Mouse (Mus musculus) forebrain, embryonic 14.5 days (tissue): ENCODE results near the gene AC131692.1. TPM values are rescaled to one million over a fixed set of nuclear protein-coding genes. Genes with fewer than 3 reads are reported as not detected.

Experiments
- ATAC-seq: fragments of 200-750 bp; cut with Nextera tagmentation; 2 replicates; pipeline ENCODE4 v1.8.0; 2017; ENCODE audit warnings: mild to moderate bottlenecking, moderate library complexity
- DNase-seq: peaks from one replicate; pipeline ENCODE4 v3.0.0-alpha.2; 2015; ENCODE audit warnings: low spot score
- H3K27ac ChIP-seq: fragments of 300-500 bp; sonication (generic); 2 replicates; pipeline ENCODE4 v1.5.1; 2014; ENCODE audit warnings: low read depth, mild to moderate bottlenecking, control low read depth, low read length, moderate library complexity
- H3K27me3 ChIP-seq: fragments of 300-500 bp; sonication (generic); replicated peaks from 2 replicates; pipeline ENCODE4 v1.6.1; 2014; ENCODE audit warnings: low read length, control low read depth, mixed read lengths; ENCODE audit not compliant: control insufficient read depth, insufficient read depth
- H3K36me3 ChIP-seq: fragments of 300-500 bp; sonication (generic); 2 replicates; pipeline ENCODE4 v1.6.1; 2014; ENCODE audit warnings: low read length, control low read depth; ENCODE audit not compliant: control insufficient read depth, insufficient read depth
- H3K4me1 ChIP-seq: fragments of 300-500 bp; sonication (generic); 2 replicates; pipeline ENCODE4 v1.6.1; 2014; ENCODE audit warnings: antibody characterized with exemption, low read length, control low read depth; ENCODE audit not compliant: control insufficient read depth, insufficient read depth
- H3K4me2 ChIP-seq: fragments of 300-500 bp; sonication (generic); 2 replicates; pipeline ENCODE4 v1.6.1; 2014; ENCODE audit warnings: mild to moderate bottlenecking, control low read depth, low read length
- H3K4me3 ChIP-seq: fragments of 300-500 bp; sonication (generic); 2 replicates; pipeline ENCODE4 v1.5.1; 2014; ENCODE audit warnings: low read depth, low read length, control low read depth
- H3K9ac ChIP-seq: fragments of 300-500 bp; sonication (generic); 2 replicates; pipeline ENCODE4 v1.6.1; 2014; ENCODE audit warnings: mild to moderate bottlenecking, low read length, control low read depth, moderate library complexity
- H3K9me3 ChIP-seq: fragments of 300-500 bp; sonication (generic); replicated peaks from 2 replicates; pipeline ENCODE4 v1.6.1; 2016; ENCODE audit warnings: low read length, control low read depth, mixed read lengths; ENCODE audit not compliant: control insufficient read depth
- WGBS: fragments of 180-500 bp; shearing (Covaris S2); extraction: QIAGEN DNeasy Blood & Tissue Kit; methylation state at CpG from one replicate; pipeline ENCODE4 v1.1.7; 2014; 5-methylcytosine and 5-hydroxymethylcytosine counted together
- polyA plus RNA-seq: library from polyadenylated mRNA; unstranded; fragments of >200 nt; fragmentation: Nextera tagmentation; extraction: Ambion mirVana; gene quantifications from 2 replicates; pipeline ENCODE4 v1.2.1, GENCODE M21; 2014

The AC131692.1 gene
- polyA plus RNA-seq, 1 experiment from 2014 or later: not detected

DNA sequence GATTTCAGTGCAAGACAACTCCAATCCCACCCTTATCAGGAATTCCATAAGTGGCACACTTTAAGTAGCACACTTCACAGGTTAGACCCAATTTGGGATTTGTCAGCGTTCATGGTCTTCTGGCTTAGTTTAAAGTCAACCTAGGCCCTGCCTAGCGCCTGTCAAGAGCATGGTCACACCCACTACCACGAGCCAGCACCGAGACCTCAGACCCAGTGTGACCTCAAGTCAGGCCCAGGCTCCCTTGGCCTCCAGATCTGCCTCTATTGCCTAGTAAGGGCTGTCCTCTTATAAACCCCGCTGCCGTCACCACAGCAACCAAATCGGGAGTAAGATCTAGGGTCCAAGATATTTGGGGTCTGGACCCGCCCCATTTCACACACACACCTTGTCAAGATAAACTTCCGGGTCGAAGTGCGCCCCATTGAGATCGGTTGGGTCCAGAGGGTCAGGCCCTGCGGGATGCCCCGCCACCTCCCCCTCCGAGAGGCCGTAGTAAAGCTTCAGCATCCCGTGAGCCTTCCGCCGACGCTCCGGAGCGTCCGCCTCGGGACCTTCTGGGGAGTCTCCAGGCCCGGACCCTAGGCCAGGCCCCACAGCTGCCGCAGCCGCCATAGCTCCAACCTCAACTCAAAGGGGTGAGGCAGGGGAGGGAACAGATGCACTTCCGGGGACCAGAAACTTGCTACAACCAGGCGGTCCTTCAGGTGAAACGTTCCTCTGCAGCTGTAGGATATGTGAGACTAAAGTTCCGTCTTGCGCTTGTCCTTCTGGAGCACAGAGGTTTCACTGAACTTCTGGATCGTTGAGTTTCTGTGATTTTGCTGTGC, 17.4 kb upstream of the AC131692.1 start, which contains the start of gene Vps51:
TSS of gene Vps51 (minus strand) at position 668 of the 830 bp plus-strand sequence.
- H3K4me1 ChIP-seq: peaks cover 7% of the 10 kb centered on the region
- peaks cover 41% of the 10 kb centered on the region for H3K36me3 ChIP-seq
- H3K9ac ChIP-seq: peak within 1 kb of the TSS; percentile 70

GRCm38 (mm10) chr19:6079983-6080480, 14.2 kb upstream of the AC131692.1 start, which contains the start of gene Tmem262:
Gene Tmem262, plus strand, starts transcription at chr19:6080033.
- Histone ChIP-seq H3K27me3 (no peaks in the 10 kb centered on the region), H3K27ac (no peak within 1 kb of the TSS), H3K4me1 (peaks cover 13% of the 10 kb centered on the region), H3K9ac (no peak within 1 kb of the TSS), H3K36me3 (peaks cover 33% of the 10 kb centered on the region), H3K4me3 (no peak within 1 kb of the TSS), H3K9me3 (no peaks in the 10 kb centered on the region), H3K4me2 (no peak within 1 kb of the TSS)
- ATAC-seq (no peak), DNase-seq (no peak)
- 95% methylated on average over 12 of the region's 12 CpGs for WGBS

More for the DNA sequence above, 17.4 kb upstream of the AC131692.1 start, which contains the start of gene Vps51:
- Histone ChIP-seq H3K27ac (peak within 1 kb of the TSS; percentile 49; the same call in 1 of the 2 replicates), H3K4me3 (peak within 1 kb of the TSS; percentile 56), H3K9me3 (no peaks in the 10 kb centered on the region), H3K4me2 (peak within 1 kb of the TSS; percentile 87), H3K27me3 (no peaks in the 10 kb centered on the region)
- WGBS: 1% methylated on average over 33 of the region's 33 CpGs
- DNase-seq: peak; percentile 94
- peak; percentile 90 for ATAC-seq

- Histone ChIP-seq H3K4me1 (peaks cover 8% of the 10 kb centered on the region; the same call in 1 of the 2 replicates), H3K4me2 (no peak within 1 kb of the TSS), H3K9ac (no peak within 1 kb of the TSS), H3K27me3 (no peaks in the 10 kb centered on the region), H3K4me3 (no peak within 1 kb of the TSS), H3K27ac (no peak within 1 kb of the TSS), H3K9me3 (no peaks in the 10 kb centered on the region), H3K36me3 (peaks cover 32% of the 10 kb centered on the region)
- WGBS: 87% methylated on average over 9 of the region's 9 CpGs
- DNase-seq (no peak), ATAC-seq (no peak)
Measured at GRCm38 (mm10) chr19:6082156-6082555, 12.1 kb upstream of the AC131692.1 start, which contains the start of gene Gm28374. Gene Gm28374, minus strand, starts transcription at chr19:6082256.

DNA sequence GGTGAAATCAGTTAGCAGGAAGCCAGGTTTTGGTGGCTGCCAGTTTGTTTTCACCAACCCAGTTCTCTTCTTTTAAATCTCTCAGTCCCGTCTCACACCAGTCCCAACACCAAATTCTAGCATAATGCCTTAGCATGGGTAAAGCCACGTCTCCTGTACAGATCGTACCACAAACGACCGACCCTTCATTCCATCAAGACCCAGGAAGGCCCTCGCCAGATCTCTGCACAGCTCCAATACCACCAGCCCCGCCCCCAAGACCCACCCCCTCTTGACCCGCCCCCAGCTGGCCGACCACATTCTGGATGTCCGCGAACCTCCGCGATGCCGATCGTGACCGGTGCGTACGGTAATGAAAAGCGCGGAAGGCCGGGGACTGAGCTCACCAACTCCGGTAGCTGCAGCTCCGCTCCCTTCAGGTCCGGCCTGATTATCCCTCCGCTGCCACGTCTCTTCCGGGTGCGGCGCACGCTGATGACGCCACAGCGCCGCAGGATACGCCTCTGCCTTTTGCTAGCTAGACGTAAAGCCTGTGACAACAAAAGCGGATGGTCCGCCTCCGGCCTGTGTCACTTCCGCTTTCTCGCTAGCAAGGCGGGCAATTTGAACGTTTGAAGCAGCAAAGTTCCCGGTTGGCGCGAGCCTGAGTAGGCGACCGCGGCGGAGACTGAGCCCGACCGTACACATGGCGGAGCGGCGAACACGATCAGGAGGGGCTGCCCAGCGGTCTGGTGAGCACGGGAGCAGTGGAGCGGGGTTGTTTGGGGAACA, 9.6 kb upstream of the AC131692.1 start, which contains the start of the genes Zfpl1 and Cdca5:
TSS of gene Zfpl1 (minus strand) at position 479 of the 771 bp plus-strand sequence.
TSS of gene Cdca5 (plus strand) at position 506 of the 771 bp plus-strand sequence.
- DNase-seq: peak; percentile 99
- peak; percentile 95 for ATAC-seq
- Histone ChIP-seq H3K27me3 (no peaks in the 10 kb centered on the region), H3K9me3 (no peaks in the 10 kb centered on the region), H3K9ac (peak within 1 kb of the TSS; percentile 71), H3K4me3 (peak within 1 kb of the TSS; percentile 68), H3K4me1 (peaks cover 8% of the 10 kb centered on the region; the same call in 1 of the 2 replicates), H3K27ac (0 out of 2 replicates have a peak within 1 kb of the TSS, but pooled peaks have one; percentile 39), H3K4me2 (peak within 1 kb of the TSS; percentile 92), H3K36me3 (peaks cover 42% of the 10 kb centered on the region)
- under 1% methylated on average over 58 of the region's 58 CpGs for WGBS

DNA sequence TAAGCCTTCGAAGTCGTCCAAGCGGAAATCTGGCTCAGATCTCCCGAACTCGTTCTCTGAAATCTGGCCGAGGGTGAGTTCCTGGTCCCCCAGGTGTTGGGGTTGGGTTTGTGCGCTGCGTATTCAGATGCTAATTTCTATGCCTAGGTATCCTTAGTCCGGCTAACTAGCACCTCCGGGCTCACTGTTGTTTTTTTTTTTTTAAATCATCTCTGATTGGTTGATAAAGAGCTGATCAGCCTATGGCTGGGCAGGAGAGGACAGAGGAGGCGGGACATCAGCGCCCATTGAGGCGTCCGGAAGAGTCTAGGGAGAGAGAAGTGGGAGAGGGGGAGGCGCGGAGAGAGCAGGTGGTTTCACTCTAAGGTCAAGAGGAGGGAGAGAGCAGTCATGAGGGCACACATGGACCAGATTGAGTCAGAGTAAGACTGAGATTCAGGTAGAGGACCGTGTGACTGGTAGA, 8.8 kb upstream of the AC131692.1 start:
- Histone ChIP-seq H3K4me2 (peak overlapping the region; percentile 88), H3K9me3 (no peaks in the 10 kb centered on the region), H3K4me1 (peaks cover 8% of the 10 kb centered on the region; the same call in 1 of the 2 replicates), H3K4me3 (peak overlapping the region; percentile 68), H3K9ac (peak overlapping the region; percentile 71), H3K27me3 (no peaks in the 10 kb centered on the region), H3K36me3 (peaks cover 43% of the 10 kb centered on the region), H3K27ac (no peak overlapping the region)
- DNase-seq: peak; percentile 80
- peak; percentile 80 for ATAC-seq
- WGBS: under 1% methylated on average over 17 of the region's 17 CpGs

- H3K9ac ChIP-seq: no peak overlapping the region
- H3K4me1 ChIP-seq: peaks cover 7% of the 10 kb centered on the region; the same call in 1 of the 2 replicates
- no peak overlapping the region for H3K27ac ChIP-seq
- no peak overlapping the region for H3K4me2 ChIP-seq
- peaks cover 43% of the 10 kb centered on the region for H3K36me3 ChIP-seq
- DNase-seq: no peak
- 96% methylated on average over 13 of the region's 13 CpGs for WGBS
- ATAC-seq: no peak
- no peak overlapping the region for H3K4me3 ChIP-seq
- H3K9me3 ChIP-seq: no peaks in the 10 kb centered on the region
- no peaks in the 10 kb centered on the region for H3K27me3 ChIP-seq
Measured at GRCm38 (mm10) chr19:6088841-6089240, 5.4 kb upstream of the AC131692.1 start.

DNA sequence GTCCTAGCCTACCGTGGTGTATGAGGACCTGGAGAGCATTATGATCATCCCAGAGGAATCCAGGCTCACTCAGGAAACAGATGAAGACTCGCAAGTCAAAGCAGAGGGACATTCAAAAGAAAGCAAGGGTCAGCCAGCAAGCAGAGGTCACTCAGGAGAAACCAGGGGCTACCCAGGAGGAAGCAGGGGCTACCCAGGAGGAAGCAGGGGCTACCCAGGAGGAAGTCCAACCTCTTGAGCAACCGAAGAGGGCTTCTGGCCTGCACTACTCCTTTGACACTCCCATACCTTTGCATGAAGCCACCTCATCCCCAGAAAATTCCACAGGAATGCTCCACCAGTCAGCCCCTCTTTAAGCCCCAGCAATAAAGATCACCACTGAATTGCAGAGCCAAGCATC, 3.6 kb downstream of the AC131692.1 start:
- no peak for ATAC-seq
- 89% methylated on average over 3 of the region's 3 CpGs for WGBS
- Histone ChIP-seq H3K9ac (no peak overlapping the region), H3K4me3 (no peak overlapping the region), H3K9me3 (no peaks in the 10 kb centered on the region), H3K4me2 (no peak overlapping the region), H3K36me3 (peaks cover 15% of the 10 kb centered on the region; the same call in 1 of the 2 replicates), H3K27ac (no peak overlapping the region), H3K4me1 (no peaks in the 10 kb centered on the region), H3K27me3 (no peaks in the 10 kb centered on the region)
- no peak for DNase-seq

DNA sequence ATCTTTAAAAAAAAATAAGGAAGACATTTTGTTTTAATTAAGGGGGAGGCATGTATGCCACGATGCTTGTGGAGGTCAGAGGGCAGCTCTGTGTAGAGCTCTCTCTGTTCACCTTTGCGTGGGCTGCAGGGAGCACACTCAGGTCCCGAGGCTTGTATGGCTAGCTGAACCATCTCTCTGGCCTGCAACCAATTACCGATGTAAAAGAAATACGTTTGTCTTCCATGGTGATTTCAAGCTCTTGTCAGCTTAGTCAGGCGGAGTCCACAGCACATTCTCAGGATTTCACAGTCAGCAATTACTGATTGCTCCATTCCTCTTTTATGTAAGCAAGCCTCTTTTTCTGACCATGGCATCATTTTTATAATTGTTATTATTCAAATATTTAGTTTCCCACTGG, 7.0 kb downstream of the AC131692.1 start:
- DNase-seq (no peak), ATAC-seq (no peak)
- no peak overlapping the region for H3K9ac ChIP-seq
- no peak overlapping the region for H3K4me2 ChIP-seq
- H3K27me3 ChIP-seq: no peaks in the 10 kb centered on the region
- no peak overlapping the region for H3K4me3 ChIP-seq
- no peaks in the 10 kb centered on the region for H3K4me1 ChIP-seq
- no peaks in the 10 kb centered on the region for H3K9me3 ChIP-seq
- H3K36me3 ChIP-seq: no peaks in the 10 kb centered on the region
- H3K27ac ChIP-seq: no peak overlapping the region
- 84% methylated on average over 6 of the region's 6 CpGs for WGBS
